Mouse (Mus musculus): ENCODE data around the gene Gm14288.
"Not testable (repeated sequence)": the region's sequence is repeated elsewhere in the genome, so short reads cannot be mapped to it uniquely, and the experiment has no call there.

Gm14288 gene

GRCm38 (mm10) chr2:175800993-175801392 is at the start of gene Gm14288:
Gm14288 (minus strand) TSS chr2:175801093.
- not testable (repeated sequence) for DNase-seq (ENCODE audit: low spot score)

- DNase-seq (ENCODE audit: low spot score) = not testable (repeated sequence)
Observed at GRCm38 (mm10) chr2:175741237-175741636, 59.7 kb downstream of the Gm14288 start, which contains the start of gene Gm2007. Gm2007 (plus strand) TSS chr2:175741537.
